Mouse (Mus musculus): ENCODE data around the gene Yeats4. TPM values are rescaled to one million over a fixed set of nuclear protein-coding genes. Genes with fewer than 3 reads are reported as not detected.

Gene Yeats4
- total and polyA plus RNA-seq, 2 experiments from 2014 or later, result 79.0 to 107 TPM

- WGBS, result 37% methylated on average over 12 of the region's 13 CpGs
- DNase-seq (ENCODE audit: low spot score) (peak; percentile 17), ATAC-seq (ENCODE audit: low FRiP score) (no peak)
- Histone ChIP-seq H3K4me3 (ENCODE audit: low read depth, low read length) (no peak overlapping the region), H3K4me2 (ENCODE audit: low read depth, low read length, poor library complexity, severe bottlenecking) (0 out of 2 replicates have a peak overlapping the region, but pooled peaks have one; percentile 2), H3K27ac (ENCODE audit: low read depth, low read length) (no peak overlapping the region), H3K4me1 (ENCODE audit: insufficient read depth, low read length) (no peaks in the 10 kb centered on the region), H3K9ac (replicated peaks; ENCODE audit: low read length, poor library complexity, severe bottlenecking) (no peak overlapping the region), H3K36me3 (ENCODE audit: insufficient read depth, low read length) (no peaks in the 10 kb centered on the region), H3K27me3 (ENCODE audit: insufficient read depth, low read length) (no peaks in the 10 kb centered on the region), H3K9me3 (ENCODE audit: low read length) (no peaks in the 10 kb centered on the region)
- no peak for TF ChIP-seq CTCF (IDR thresholded peaks at IDR 0.05)
Measured at GRCm38 (mm10) chr10:117173566-117174438, 50.5 kb downstream of the Yeats4 start.

GRCm38 (mm10) chr10:117173111-117173510 is 51.2 kb downstream of the Yeats4 start:
- Histone ChIP-seq H3K4me3 (ENCODE audit: low read depth, low read length) (no peak overlapping the region), H3K9me3 (ENCODE audit: low read length) (no peaks in the 10 kb centered on the region), H3K4me2 (ENCODE audit: low read depth, low read length, poor library complexity, severe bottlenecking) (no peak overlapping the region), H3K9ac (replicated peaks; ENCODE audit: low read length, poor library complexity, severe bottlenecking) (no peak overlapping the region), H3K27me3 (ENCODE audit: insufficient read depth, low read length) (no peaks in the 10 kb centered on the region), H3K36me3 (ENCODE audit: insufficient read depth, low read length) (no peaks in the 10 kb centered on the region), H3K27ac (ENCODE audit: low read depth, low read length) (no peak overlapping the region), H3K4me1 (ENCODE audit: insufficient read depth, low read length) (no peaks in the 10 kb centered on the region)
- no peak for TF ChIP-seq CTCF (IDR thresholded peaks at IDR 0.05)
- DNase-seq (ENCODE audit: low spot score) (no peak), ATAC-seq (ENCODE audit: low FRiP score) (no peak)
- 94% methylated on average over 1 of the region's 1 CpGs for WGBS

- Histone ChIP-seq H3K4me1 (ENCODE audit: insufficient read depth, low read length) (no peaks in the 10 kb centered on the region), H3K27ac (ENCODE audit: low read depth, low read length) (no peak overlapping the region), H3K27me3 (ENCODE audit: insufficient read depth, low read length) (no peaks in the 10 kb centered on the region), H3K4me2 (ENCODE audit: low read depth, low read length, poor library complexity, severe bottlenecking) (no peak overlapping the region), H3K4me3 (ENCODE audit: low read depth, low read length) (no peak overlapping the region), H3K36me3 (ENCODE audit: insufficient read depth, low read length) (no peaks in the 10 kb centered on the region), H3K9ac (replicated peaks; ENCODE audit: low read length, poor library complexity, severe bottlenecking) (no peak overlapping the region), H3K9me3 (ENCODE audit: low read length) (no peaks in the 10 kb centered on the region)
- WGBS, result 52% methylated on average over 3 of the region's 3 CpGs
- ATAC-seq (ENCODE audit: low FRiP score) (no peak), DNase-seq (ENCODE audit: low spot score) (no peak)
- no peak for TF ChIP-seq CTCF (IDR thresholded peaks at IDR 0.05)
Measured at GRCm38 (mm10) chr10:117172069-117172468, 52.2 kb downstream of the Yeats4 start.

DNA sequence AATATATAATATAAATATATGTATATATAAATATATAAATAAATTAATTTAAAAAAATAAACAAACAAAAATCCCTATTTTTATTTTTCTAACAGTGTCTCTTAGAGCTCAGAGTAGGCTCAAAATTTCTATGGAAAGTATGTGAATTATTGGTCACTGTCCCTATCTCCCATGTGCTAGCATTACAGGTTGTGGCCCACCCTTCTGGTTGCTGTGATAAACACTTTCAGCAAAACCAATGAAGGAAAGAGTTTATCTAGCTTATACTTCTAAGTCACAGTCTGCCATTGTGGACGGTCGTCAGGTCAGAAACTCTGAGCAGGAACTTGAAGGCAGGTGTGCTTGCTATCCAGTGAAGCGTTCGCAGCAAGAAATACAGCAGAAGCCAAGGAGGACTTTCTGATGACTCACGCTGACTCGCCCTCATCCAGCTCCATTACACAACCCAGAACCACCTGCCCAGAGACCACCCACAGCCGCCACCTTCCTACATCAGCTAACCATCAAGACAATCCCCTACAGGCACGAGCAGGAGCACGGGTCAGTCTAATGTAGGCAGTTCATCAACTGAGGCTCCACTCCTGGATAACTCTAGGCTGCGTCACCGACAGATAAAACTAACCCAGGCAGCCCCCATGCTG is 57.4 kb downstream of the Yeats4 start:
- WGBS, result 92% methylated on average over 11 of the region's 11 CpGs
- Histone ChIP-seq H3K9ac (replicated peaks; ENCODE audit: low read length, poor library complexity, severe bottlenecking) (no peak overlapping the region), H3K4me1 (ENCODE audit: insufficient read depth, low read length) (no peaks in the 10 kb centered on the region), H3K27ac (ENCODE audit: low read depth, low read length) (no peak overlapping the region), H3K27me3 (ENCODE audit: insufficient read depth, low read length) (no peaks in the 10 kb centered on the region), H3K4me3 (ENCODE audit: low read depth, low read length) (no peak overlapping the region), H3K9me3 (ENCODE audit: low read length) (no peaks in the 10 kb centered on the region), H3K36me3 (ENCODE audit: insufficient read depth, low read length) (no peaks in the 10 kb centered on the region), H3K4me2 (ENCODE audit: low read depth, low read length, poor library complexity, severe bottlenecking) (no peak overlapping the region)
- ATAC-seq (ENCODE audit: low FRiP score), result no peak
- DNase-seq (ENCODE audit: low spot score), result no peak
- TF ChIP-seq CTCF (IDR thresholded peaks at IDR 0.05), result no peak

Other genes starting within 250 kb of the Yeats4 start
- gene Best3, start 238.2 kb downstream of the Yeats4 start, total RNA-seq (2014; rRNA removed), result 0.27 TPM in 1 of 2 replicates, not detected in the other
- 0.11 and 0.13 TPM in 2 replicates for gene Best3, start 238.2 kb downstream of the Yeats4 start, polyA plus RNA-seq (2015; fragmentation: Nextera tagmentation; extraction: Ambion mirVana)
- not detected in 2 replicates for gene Lrrc10, start 179.2 kb downstream of the Yeats4 start, total RNA-seq (2014; rRNA removed)
- not detected in 2 replicates for gene Lrrc10, start 179.2 kb downstream of the Yeats4 start, polyA plus RNA-seq (2015; fragmentation: Nextera tagmentation; extraction: Ambion mirVana)
- gene Cct2, start 160.7 kb downstream of the Yeats4 start, total RNA-seq (2014; rRNA removed), result 231 and 277 TPM in 2 replicates
- 208 and 213 TPM in 2 replicates for gene Cct2, start 160.7 kb downstream of the Yeats4 start, polyA plus RNA-seq (2015; fragmentation: Nextera tagmentation; extraction: Ambion mirVana)
- 20.3 and 23.4 TPM in 2 replicates for gene Frs2, start 76.0 kb downstream of the Yeats4 start, total RNA-seq (2014; rRNA removed)
- gene Frs2, start 76.0 kb downstream of the Yeats4 start, polyA plus RNA-seq (2015; fragmentation: Nextera tagmentation; extraction: Ambion mirVana), result 15.2 and 17.3 TPM in 2 replicates
- gene 9530003J23Rik, start 14.2 kb upstream of the Yeats4 start, total RNA-seq (2014; rRNA removed), result not detected in 2 replicates
- 0.22 and 0.26 TPM in 2 replicates for gene 9530003J23Rik, start 14.2 kb upstream of the Yeats4 start, polyA plus RNA-seq (2015; fragmentation: Nextera tagmentation; extraction: Ambion mirVana)
- gene Lyz2, start 57.8 kb upstream of the Yeats4 start, total RNA-seq (2014; rRNA removed), result 9.7 and 13.0 TPM in 2 replicates
- gene Lyz2, start 57.8 kb upstream of the Yeats4 start, polyA plus RNA-seq (2015; fragmentation: Nextera tagmentation; extraction: Ambion mirVana), result 23.8 and 26.8 TPM in 2 replicates
- not detected in 2 replicates for gene Lyz1, start 68.4 kb upstream of the Yeats4 start, total RNA-seq (2014; rRNA removed)
- gene Lyz1, start 68.4 kb upstream of the Yeats4 start, polyA plus RNA-seq (2015; fragmentation: Nextera tagmentation; extraction: Ambion mirVana), result 0.17 TPM in 1 of 2 replicates, not detected in the other
- 120 and 151 TPM in 2 replicates for gene Cpsf6, start 155.5 kb upstream of the Yeats4 start, total RNA-seq (2014; rRNA removed)
- 78.9 and 85.1 TPM in 2 replicates for gene Cpsf6, start 155.5 kb upstream of the Yeats4 start, polyA plus RNA-seq (2015; fragmentation: Nextera tagmentation; extraction: Ambion mirVana)